Mouse (Mus musculus): ENCODE results near the gene Ccdc14. TPM values are rescaled to one million over a fixed set of nuclear protein-coding genes. Genes with fewer than 3 reads are reported as not detected.
"Not testable (repeated sequence)": the region's sequence is repeated elsewhere in the genome, so short reads cannot be mapped to it uniquely, and the experiment has no call there.

The Ccdc14 gene
- polyA plus RNA-seq, 1 experiment: 2.6 TPM

GRCm38 (mm10) chr16:34694477-34694876 is 4.1 kb downstream of the Ccdc14 start:
- H3K27ac ChIP-seq (ENCODE audit: insufficient read depth, low read length): no peak overlapping the region
- H3K4me3 ChIP-seq (replicated peaks; ENCODE audit: insufficient read depth, low read depth, low read length): no peak overlapping the region
- no peak for DNase-seq
- 97% methylated on average over 6 of the region's 7 CpGs for WGBS
- H3K27me3 ChIP-seq (ENCODE audit: control insufficient read depth, insufficient read depth, low read length): no peaks in the 10 kb centered on the region
- TF ChIP-seq CTCF (IDR thresholded peaks at IDR 0.05; ENCODE audit: borderline replicate concordance, insufficient read depth, low read depth, low read length): no peak
- no peak for TF ChIP-seq POLR2A (IDR thresholded peaks at IDR 0.05; ENCODE audit: borderline replicate concordance, insufficient read depth, low read length)
- H3K4me1 ChIP-seq (ENCODE audit: control insufficient read depth, insufficient read depth, low read length): no peaks in the 10 kb centered on the region

GRCm38 (mm10) chr16:34698721-34699120 is 8.3 kb downstream of the Ccdc14 start:
- H3K4me1 ChIP-seq (ENCODE audit: control insufficient read depth, insufficient read depth, low read length); H3K27me3 ChIP-seq (ENCODE audit: control insufficient read depth, insufficient read depth, low read length); DNase-seq; H3K27ac ChIP-seq (ENCODE audit: insufficient read depth, low read length); H3K4me3 ChIP-seq (replicated peaks; ENCODE audit: insufficient read depth, low read depth, low read length): not testable (repeated sequence)
- 85% methylated on average over 3 of the region's 3 CpGs for WGBS

GRCm38 (mm10) chr16:34700165-34700827 is 9.9 kb downstream of the Ccdc14 start:
- no peak overlapping the region for H3K27ac ChIP-seq (ENCODE audit: insufficient read depth, low read length)
- peak; percentile 50 to 64 for DNase-seq
- WGBS: 21% methylated on average over 7 of the region's 7 CpGs
- H3K4me3 ChIP-seq (replicated peaks; ENCODE audit: insufficient read depth, low read depth, low read length): no peak overlapping the region
- no peak for TF ChIP-seq POLR2A (IDR thresholded peaks at IDR 0.05; ENCODE audit: borderline replicate concordance, insufficient read depth, low read length)
- peak; percentile 70 for TF ChIP-seq CTCF (IDR thresholded peaks at IDR 0.05; ENCODE audit: borderline replicate concordance, insufficient read depth, low read depth, low read length)
- no peaks in the 10 kb centered on the region for H3K27me3 ChIP-seq (ENCODE audit: control insufficient read depth, insufficient read depth, low read length)
- H3K4me1 ChIP-seq (ENCODE audit: control insufficient read depth, insufficient read depth, low read length): no peaks in the 10 kb centered on the region

GRCm38 (mm10) chr16:34700828-34701216 is 10.4 kb downstream of the Ccdc14 start:
- Histone ChIP-seq H3K27me3 (ENCODE audit: control insufficient read depth, insufficient read depth, low read length) (no peaks in the 10 kb centered on the region), H3K27ac (ENCODE audit: insufficient read depth, low read length) (no peak overlapping the region), H3K4me1 (ENCODE audit: control insufficient read depth, insufficient read depth, low read length) (no peaks in the 10 kb centered on the region), H3K4me3 (replicated peaks; ENCODE audit: insufficient read depth, low read depth, low read length) (no peak overlapping the region)
- TF ChIP-seq POLR2A (IDR thresholded peaks at IDR 0.05; ENCODE audit: borderline replicate concordance, insufficient read depth, low read length) (no peak), CTCF (IDR thresholded peaks at IDR 0.05; ENCODE audit: borderline replicate concordance, insufficient read depth, low read depth, low read length) (no peak)
- DNase-seq: no peak
- 84% methylated on average over 6 of the region's 6 CpGs for WGBS

GRCm38 (mm10) chr16:34706019-34706418 is 15.6 kb downstream of the Ccdc14 start:
- no peak for DNase-seq
- no peaks in the 10 kb centered on the region for H3K4me1 ChIP-seq (ENCODE audit: control insufficient read depth, insufficient read depth, low read length)
- WGBS: 87% methylated on average over 2 of the region's 2 CpGs
- H3K4me3 ChIP-seq (replicated peaks; ENCODE audit: insufficient read depth, low read depth, low read length): no peak overlapping the region
- TF ChIP-seq CTCF (IDR thresholded peaks at IDR 0.05; ENCODE audit: borderline replicate concordance, insufficient read depth, low read depth, low read length): no peak
- no peak overlapping the region for H3K27ac ChIP-seq (ENCODE audit: insufficient read depth, low read length)
- no peaks in the 10 kb centered on the region for H3K27me3 ChIP-seq (ENCODE audit: control insufficient read depth, insufficient read depth, low read length)

GRCm38 (mm10) chr16:34706487-34706946 is 16.1 kb downstream of the Ccdc14 start:
- H3K4me3 ChIP-seq (replicated peaks; ENCODE audit: insufficient read depth, low read depth, low read length): no peak overlapping the region
- no peak for DNase-seq
- TF ChIP-seq POLR2A (IDR thresholded peaks at IDR 0.05; ENCODE audit: borderline replicate concordance, insufficient read depth, low read length): no peak
- TF ChIP-seq CTCF (IDR thresholded peaks at IDR 0.05; ENCODE audit: borderline replicate concordance, insufficient read depth, low read depth, low read length): no peak
- H3K27me3 ChIP-seq (ENCODE audit: control insufficient read depth, insufficient read depth, low read length): no peaks in the 10 kb centered on the region
- H3K27ac ChIP-seq (ENCODE audit: insufficient read depth, low read length): no peak overlapping the region
- WGBS: 52% methylated on average over 7 of the region's 7 CpGs
- H3K4me1 ChIP-seq (ENCODE audit: control insufficient read depth, insufficient read depth, low read length): no peaks in the 10 kb centered on the region

- no peak for TF ChIP-seq POLR2A (IDR thresholded peaks at IDR 0.05; ENCODE audit: borderline replicate concordance, insufficient read depth, low read length)
- TF ChIP-seq CTCF (IDR thresholded peaks at IDR 0.05; ENCODE audit: borderline replicate concordance, insufficient read depth, low read depth, low read length): peak; percentile 37; the same call in 1 of the 2 replicates
- WGBS: 71% methylated on average over 3 of the region's 3 CpGs
- DNase-seq: no peak
- Histone ChIP-seq H3K27ac (ENCODE audit: insufficient read depth, low read length) (no peak overlapping the region), H3K4me3 (replicated peaks; ENCODE audit: insufficient read depth, low read depth, low read length) (no peak overlapping the region), H3K4me1 (ENCODE audit: control insufficient read depth, insufficient read depth, low read length) (no peaks in the 10 kb centered on the region), H3K27me3 (ENCODE audit: control insufficient read depth, insufficient read depth, low read length) (no peaks in the 10 kb centered on the region)
Observed at GRCm38 (mm10) chr16:34711481-34711880, 21.1 kb downstream of the Ccdc14 start.

GRCm38 (mm10) chr16:34725156-34725555 is 34.7 kb downstream of the Ccdc14 start:
- WGBS: 98% methylated on average over 3 of the region's 3 CpGs
- DNase-seq: no peak
- no peak overlapping the region for H3K4me3 ChIP-seq (replicated peaks; ENCODE audit: insufficient read depth, low read depth, low read length)
- H3K4me1 ChIP-seq (ENCODE audit: control insufficient read depth, insufficient read depth, low read length): no peaks in the 10 kb centered on the region
- H3K27ac ChIP-seq (ENCODE audit: insufficient read depth, low read length): no peak overlapping the region
- H3K27me3 ChIP-seq (ENCODE audit: control insufficient read depth, insufficient read depth, low read length): no peaks in the 10 kb centered on the region
- no peak for TF ChIP-seq CTCF (IDR thresholded peaks at IDR 0.05; ENCODE audit: borderline replicate concordance, insufficient read depth, low read depth, low read length)
- no peak for TF ChIP-seq POLR2A (IDR thresholded peaks at IDR 0.05; ENCODE audit: borderline replicate concordance, insufficient read depth, low read length)

GRCm38 (mm10) chr16:34728610-34729009 is 38.2 kb downstream of the Ccdc14 start:
- H3K27ac ChIP-seq (ENCODE audit: insufficient read depth, low read length); H3K27me3 ChIP-seq (ENCODE audit: control insufficient read depth, insufficient read depth, low read length); H3K4me1 ChIP-seq (ENCODE audit: control insufficient read depth, insufficient read depth, low read length); DNase-seq; H3K4me3 ChIP-seq (replicated peaks; ENCODE audit: insufficient read depth, low read depth, low read length): not testable (repeated sequence)
